Mouse (Mus musculus) embryonic fibroblast, embryonic 13.5 days (primary cell): Measurements from ENCODE around the gene Manf.

ENCODE experiments used
- CTCF ChIP-seq: IDR thresholded peaks from 2 replicates; pipeline ENCODE4 v1.5.1; 2011; ENCODE audit warnings: mild to moderate bottlenecking, control low read depth, low read length, moderate library complexity, borderline replicate concordance; ENCODE audit not compliant: insufficient read depth
- POLR2A ChIP-seq: IDR thresholded peaks from 2 replicates; pipeline ENCODE4 v1.6.1; 2011; ENCODE audit warnings: low read depth, mild to moderate bottlenecking, control low read depth, low read length, moderate library complexity

DNA sequence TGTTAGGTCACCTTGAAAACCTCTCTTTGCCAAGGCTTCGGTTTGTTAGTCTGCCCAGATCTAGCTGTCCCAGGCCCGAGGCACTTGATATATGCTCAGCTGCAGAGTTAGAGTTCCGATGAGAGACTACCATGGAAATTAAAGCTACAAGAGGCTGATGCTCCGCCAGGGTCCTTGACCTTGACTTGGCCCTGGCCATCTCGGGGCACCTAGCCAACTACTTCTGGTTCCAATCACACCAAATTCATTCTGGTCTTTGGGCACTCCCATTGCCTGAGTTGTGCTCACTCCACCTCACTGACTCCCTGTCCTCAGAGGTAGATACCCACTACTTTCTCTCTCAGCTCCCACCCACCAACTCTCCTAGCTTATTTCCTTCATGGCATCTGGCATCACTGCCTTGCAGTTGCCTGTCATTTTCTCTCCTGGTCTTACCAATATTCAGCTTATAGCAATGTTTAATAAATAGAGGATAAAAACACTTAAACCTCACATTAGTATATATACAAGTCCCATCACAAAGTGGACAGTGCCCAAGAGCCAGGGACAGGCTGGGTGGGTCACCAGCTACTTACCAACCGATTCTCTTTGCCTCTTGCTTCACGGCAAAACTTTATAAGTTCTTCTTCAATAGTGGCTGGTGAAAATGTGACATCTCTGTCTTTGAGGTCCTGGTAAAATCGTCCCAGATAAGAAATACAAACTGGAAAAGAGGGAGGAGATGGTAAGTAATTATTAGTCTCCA lies 1.1 kb downstream of the Manf start:
- TF ChIP-seq POLR2A (no peak), CTCF (no peak)
